Mouse (Mus musculus): ENCODE data around the gene Map3k20. TPM values are rescaled to one million over a fixed set of nuclear protein-coding genes. Genes with fewer than 3 reads are reported as not detected.
A peak's percentile ranks its signal among the peaks of the same experiment; 100 is the strongest.

Gene Map3k20
- polyA plus RNA-seq, 1 experiment from 2014 or later = 21.8 TPM

- Histone ChIP-seq H3K27me3 (no peaks in the 10 kb centered on the region), H3K36me3 (peaks cover 26% of the 10 kb centered on the region), H3K9me3 (no peaks in the 10 kb centered on the region), H3K4me2 (peak overlapping the region; percentile 67), H3K4me3 (peak overlapping the region; percentile 85), H3K27ac (peak overlapping the region; percentile 95), H3K9ac (peak overlapping the region; percentile 82), H3K4me1 (peaks cover 33% of the 10 kb centered on the region)
- 2% methylated on average over 11 of the region's 11 CpGs for WGBS
- no peak for ATAC-seq (ENCODE audit: insufficient number of reproducible peaks, low FRiP score, low TSS enrichment, low read depth)
These were observed 191.8 kb downstream of the Map3k20 start for GRCm38 (mm10) chr2:72477221-72477620.

GRCm38 (mm10) chr2:72478176-72478575 lies 192.7 kb downstream of the Map3k20 start:
- Histone ChIP-seq H3K27ac (no peak overlapping the region), H3K4me3 (peak overlapping the region; percentile 85), H3K27me3 (no peaks in the 10 kb centered on the region), H3K36me3 (peaks cover 34% of the 10 kb centered on the region), H3K9ac (no peak overlapping the region), H3K4me2 (peak overlapping the region; percentile 67), H3K9me3 (no peaks in the 10 kb centered on the region), H3K4me1 (peaks cover 33% of the 10 kb centered on the region)
- 71% methylated on average over 4 of the region's 4 CpGs for WGBS
- no peak for ATAC-seq (ENCODE audit: insufficient number of reproducible peaks, low FRiP score, low TSS enrichment, low read depth)

GRCm38 (mm10) chr2:72478921-72479320 lies 193.5 kb downstream of the Map3k20 start:
- Histone ChIP-seq H3K9me3 (no peaks in the 10 kb centered on the region), H3K4me3 (0 out of 2 replicates have a peak overlapping the region, but pooled peaks have one; percentile 2), H3K27ac (no peak overlapping the region), H3K36me3 (peaks cover 42% of the 10 kb centered on the region), H3K4me2 (0 out of 2 replicates have a peak overlapping the region, but pooled peaks have one; percentile 5), H3K9ac (no peak overlapping the region), H3K4me1 (peaks cover 33% of the 10 kb centered on the region), H3K27me3 (no peaks in the 10 kb centered on the region)
- ATAC-seq (ENCODE audit: insufficient number of reproducible peaks, low FRiP score, low TSS enrichment, low read depth) = no peak
- 72% methylated on average over 13 of the region's 13 CpGs for WGBS

GRCm38 (mm10) chr2:72479818-72480217 lies 194.4 kb downstream of the Map3k20 start:
- Histone ChIP-seq H3K4me3 (no peak overlapping the region), H3K27me3 (no peaks in the 10 kb centered on the region), H3K4me1 (peaks cover 30% of the 10 kb centered on the region), H3K9ac (no peak overlapping the region), H3K9me3 (no peaks in the 10 kb centered on the region), H3K27ac (no peak overlapping the region), H3K4me2 (no peak overlapping the region), H3K36me3 (peaks cover 51% of the 10 kb centered on the region)
- 82% methylated on average over 9 of the region's 9 CpGs for WGBS
- no peak for ATAC-seq (ENCODE audit: insufficient number of reproducible peaks, low FRiP score, low TSS enrichment, low read depth)

GRCm38 (mm10) chr2:72491650-72492049 lies 206.2 kb downstream of the Map3k20 start:
- Histone ChIP-seq H3K9ac (no peak overlapping the region), H3K9me3 (no peaks in the 10 kb centered on the region), H3K4me3 (no peak overlapping the region), H3K36me3 (peaks cover 10% of the 10 kb centered on the region; the same call in 1 of the 2 replicates), H3K27me3 (no peaks in the 10 kb centered on the region), H3K4me1 (no peaks in the 10 kb centered on the region), H3K27ac (no peak overlapping the region), H3K4me2 (no peak overlapping the region)
- 36% methylated on average over 7 of the region's 7 CpGs for WGBS
- ATAC-seq (ENCODE audit: insufficient number of reproducible peaks, low FRiP score, low TSS enrichment, low read depth) = no peak

Other genes with a start within 250 kb of the Map3k20 start
- 113 and 119 TPM in 2 replicates for gene Cdca7, start 190.5 kb downstream of the Map3k20 start, polyA plus RNA-seq (2015; fragmentation: Nextera tagmentation; extraction: Ambion mirVana)

All from limb, embryonic 15.5 days (tissue).